Comparison of ENCODE assay signal across 21 mouse cellular contexts in the genomic region with DNA sequence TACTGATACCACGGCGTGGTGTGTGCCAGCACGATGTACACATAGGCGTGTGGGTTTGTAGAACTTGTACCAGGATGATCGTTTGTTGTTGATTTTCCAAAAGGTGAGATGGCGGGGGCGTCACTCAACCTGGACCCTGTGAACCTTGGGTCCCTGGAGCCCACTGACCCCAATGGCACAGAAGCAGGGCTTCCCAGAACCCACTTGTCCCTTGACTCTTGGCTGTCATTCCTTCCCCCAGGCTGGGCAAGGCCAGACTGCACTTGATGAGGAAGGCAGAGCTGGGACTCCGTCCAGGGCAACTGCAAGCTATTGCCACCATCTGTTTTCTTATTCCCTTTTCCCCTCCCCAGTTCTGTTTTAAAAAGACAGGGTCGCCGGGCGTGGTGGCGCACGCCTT. TPM values are rescaled to one million over a fixed set of nuclear protein-coding genes. Genes with fewer than 3 reads are reported as not detected.
A peak's percentile ranks its signal among the peaks of the same experiment; 100 is the strongest.
DNase-seq lines count a peak whose midpoint lies in the region; ATAC-seq and TF ChIP-seq lines count a peak whose summit lies in the region.
"Had no signal": no experiment of that assay in that cellular context is flagged by ENCODE, and none has a peak within 500 bp of the region (broad histone marks: within the 10 kb centered on the region; RNA-seq: fewer than 3 reads in every experiment).

No protein-coding gene starts in this region.

- H3K4me2 ChIP-seq in hindbrain, embryonic 13.5 days: no peak overlapping the region
- H3K4me2 ChIP-seq in hindbrain, embryonic 16.5 days (ENCODE audit: low read length): no peak overlapping the region
- no peak overlapping the region for H3K4me2 ChIP-seq in stomach, postnatal 0 days (replicated peaks; ENCODE audit: low read depth)
- H3K4me2 ChIP-seq: embryonic facial prominence, embryonic 15.5 days; hindbrain, embryonic 12.5 days; liver, embryonic 13.5 days; midbrain, embryonic 12.5 days had no signal

- no peak for DNase-seq in ES-E14 (ENCODE audit: low read depth, low spot score)
- DNase-seq in cerebellum, adult 2 months: peak; percentile 89 to 93
- peak; percentile 87 to 92 for DNase-seq in cerebellum, postnatal 25 days
- DNase-seq in stomach, postnatal 0 days (ENCODE audit: low spot score): no peak
- no peak for DNase-seq in frontal cortex, postnatal 25 days (ENCODE audit: low spot score in 2 of 2)
- DNase-seq: adrenal gland, postnatal 14 days; gastrocnemius, postnatal 10 days; kidney, adult 8-10 months; kidney, postnatal 10 days; liver, embryonic 13.5 days; lung, adult 2 months; retina, postnatal 1 day; right cerebral cortex, postnatal 25 days; spleen, adult 18-20 months; thymus, postnatal 14 days had no signal

- no peak overlapping the region for H3K27ac ChIP-seq in hindbrain, embryonic 13.5 days
- H3K27ac ChIP-seq in hindbrain, embryonic 16.5 days (ENCODE audit: low read depth, low read length): no peak overlapping the region
- no peak overlapping the region for H3K27ac ChIP-seq in ES-E14 (ENCODE audit: insufficient read depth, low read depth, low read length, poor library complexity, severe bottlenecking)
- peak overlapping the region; percentile 87 for H3K27ac ChIP-seq in cerebellum, adult 2 months (ENCODE audit: insufficient read depth, low read length)
- H3K27ac ChIP-seq in stomach, postnatal 0 days (replicated peaks): no peak overlapping the region
- H3K27ac ChIP-seq: embryonic facial prominence, embryonic 15.5 days; hindbrain, embryonic 12.5 days; midbrain, embryonic 12.5 days had no signal

- in situ Hi-C loops in ES-E14 (cut with MboI; ENCODE audit: low sequenced_read_pairs in 2 of 2, unreplicated experiment in 2 of 2): no loop called here

- WGBS in hindbrain, embryonic 13.5 days: 92% methylated on average over 13 of the region's 13 CpGs
- 90% methylated on average over 13 of the region's 13 CpGs for WGBS in hindbrain, embryonic 16.5 days
- WGBS in cerebellum, adult 2 months: 17% methylated on average over 13 of the region's 13 CpGs
- WGBS in stomach, postnatal 0 days: 82% methylated on average over 13 of the region's 13 CpGs

- no peak for TF ChIP-seq EP300 in stomach, postnatal 0 days (optimal IDR thresholded peaks at IDR 0.05)

- ATAC-seq in hindbrain, embryonic 13.5 days (ENCODE audit: low FRiP score): no peak
- ATAC-seq in hindbrain, embryonic 16.5 days: no peak
- ATAC-seq in stomach, postnatal 0 days (ENCODE audit: low FRiP score, low TSS enrichment): no peak
- ATAC-seq: forebrain, embryonic 14.5 days had no signal

- TF ChIP-seq POLR2A in cerebellum, adult 2 months (IDR thresholded peaks at IDR 0.05; ENCODE audit: borderline replicate concordance, insufficient read depth, low read length): no peak

- peaks cover 29% of the 10 kb centered on the region for H3K27me3 ChIP-seq in hindbrain, embryonic 13.5 days
- H3K27me3 ChIP-seq in hindbrain, embryonic 16.5 days (replicated peaks; ENCODE audit: control insufficient read depth, insufficient read depth, low read length): no peaks in the 10 kb centered on the region
- no peaks in the 10 kb centered on the region for H3K27me3 ChIP-seq in cerebellum, adult 2 months (ENCODE audit: control insufficient read depth, insufficient read depth, low read length)
- no peaks in the 10 kb centered on the region for H3K27me3 ChIP-seq in stomach, postnatal 0 days (ENCODE audit: control insufficient read depth, insufficient read depth, low read length)

- no peaks in the 10 kb centered on the region for H3K9me3 ChIP-seq in hindbrain, embryonic 13.5 days
- no peaks in the 10 kb centered on the region; the same call in 1 of the 2 replicates for H3K9me3 ChIP-seq in hindbrain, embryonic 16.5 days (ENCODE audit: control insufficient read depth, low read length)
- H3K9me3 ChIP-seq in ES-E14 (ENCODE audit: control insufficient read depth, insufficient read depth, low read depth, low read length): no peaks in the 10 kb centered on the region
- no peaks in the 10 kb centered on the region for H3K9me3 ChIP-seq in stomach, postnatal 0 days (ENCODE audit: control insufficient read depth, low read length)
- H3K9me3 ChIP-seq: embryonic facial prominence, embryonic 15.5 days; hindbrain, embryonic 12.5 days; liver, embryonic 13.5 days; midbrain, embryonic 12.5 days had no signal

- no peaks in the 10 kb centered on the region for H3K36me3 ChIP-seq in hindbrain, embryonic 13.5 days
- no peaks in the 10 kb centered on the region for H3K36me3 ChIP-seq in hindbrain, embryonic 16.5 days (ENCODE audit: control insufficient read depth, insufficient read depth, low read length)
- H3K36me3 ChIP-seq in ES-E14 (ENCODE audit: control insufficient read depth, insufficient read depth, low read length, poor library complexity, severe bottlenecking): no peaks in the 10 kb centered on the region; the same call in 1 of the 2 replicates
- H3K36me3 ChIP-seq in stomach, postnatal 0 days (ENCODE audit: control insufficient read depth, insufficient read depth, low read length): no peaks in the 10 kb centered on the region
- H3K36me3 ChIP-seq: embryonic facial prominence, embryonic 15.5 days; hindbrain, embryonic 12.5 days; liver, embryonic 13.5 days; midbrain, embryonic 12.5 days had no signal

- H3K9ac ChIP-seq in hindbrain, embryonic 13.5 days: peak overlapping the region; percentile 24; the same call in 1 of the 2 replicates
- H3K9ac ChIP-seq in hindbrain, embryonic 16.5 days (ENCODE audit: low read depth, low read length): no peak overlapping the region
- H3K9ac ChIP-seq in ES-E14 (ENCODE audit: insufficient read depth, low read depth, low read length, poor library complexity, severe bottlenecking): peak overlapping the region; percentile 26; the same call in 1 of the 2 replicates
- H3K9ac ChIP-seq in stomach, postnatal 0 days (ENCODE audit: low read length): no peak overlapping the region
- H3K9ac ChIP-seq: embryonic facial prominence, embryonic 15.5 days; hindbrain, embryonic 12.5 days; liver, embryonic 13.5 days; midbrain, embryonic 12.5 days had no signal

- no peak for TF ChIP-seq CTCF in cerebellum, adult 2 months (IDR thresholded peaks at IDR 0.05; ENCODE audit: borderline replicate concordance, insufficient read depth, low read depth, low read length)
- TF ChIP-seq CTCF in stomach, postnatal 0 days (IDR thresholded peaks at IDR 0.05; ENCODE audit: low read depth): no peak

- peaks cover 51% of the 10 kb centered on the region for H3K4me1 ChIP-seq in hindbrain, embryonic 13.5 days (replicated peaks)
- H3K4me1 ChIP-seq in hindbrain, embryonic 16.5 days (ENCODE audit: control insufficient read depth, insufficient read depth, low read depth, low read length): peaks cover 35% of the 10 kb centered on the region
- H3K4me1 ChIP-seq in ES-E14 (ENCODE audit: control insufficient read depth in 2 of 2, insufficient read depth in 2 of 2, low read length in 2 of 2, poor library complexity in 1 of 2): peaks cover 17 to 50% of the 10 kb centered on the region in 2 experiments
- peaks cover 52% of the 10 kb centered on the region for H3K4me1 ChIP-seq in cerebellum, adult 2 months (ENCODE audit: control insufficient read depth, insufficient read depth, low read length)
- peaks cover 11% of the 10 kb centered on the region; the same call in 1 of the 2 replicates for H3K4me1 ChIP-seq in stomach, postnatal 0 days (replicated peaks; ENCODE audit: control insufficient read depth, insufficient read depth)

- H3K4me3 ChIP-seq in hindbrain, embryonic 13.5 days: no peak overlapping the region
- H3K4me3 ChIP-seq in hindbrain, embryonic 16.5 days (ENCODE audit: low read length): no peak overlapping the region
- peak overlapping the region in 1 of 2 experiments; percentile 45; a peak in 2 of 4 replicates for H3K4me3 ChIP-seq in ES-E14 (ENCODE audit: insufficient read depth in 1 of 2, low read depth in 1 of 2, low read length in 2 of 2, poor library complexity in 1 of 2, severe bottlenecking in 1 of 2)
- H3K4me3 ChIP-seq in cerebellum, adult 2 months (replicated peaks; ENCODE audit: insufficient read depth, low read depth, low read length): peak overlapping the region; percentile 36
- H3K4me3 ChIP-seq in stomach, postnatal 0 days (ENCODE audit: low read depth, low read length): no peak overlapping the region
- H3K4me3 ChIP-seq: embryonic facial prominence, embryonic 15.5 days; hindbrain, embryonic 12.5 days; liver, embryonic 13.5 days; midbrain, embryonic 12.5 days had no signal

TF ChIP-seq in ES-E14, 5 proteins besides CTCF, POLR2A, EP300 and RAD21:
- TF ChIP-seq MAFK (IDR thresholded peaks at IDR 0.05; ENCODE audit: insufficient read depth, low read depth, low read length) (no peak), ZNF384 (IDR thresholded peaks at IDR 0.05; ENCODE audit: low read depth, low read length) (no peak), HCFC1 (IDR thresholded peaks at IDR 0.05; ENCODE audit: borderline replicate concordance, insufficient read depth, low read length) (no peak), CHD2 (IDR thresholded peaks at IDR 0.05; ENCODE audit: low read depth, low read length) (no peak), ZC3H11A (IDR thresholded peaks at IDR 0.05; ENCODE audit: borderline replicate concordance, low read depth, low read length) (no peak)
TF ChIP-seq in ES-E14: peak in this region for 0.

RNA-seq across cellular contexts. Expression of a gene that starts 2.5 kb away (rescaled TPM):
- polyA plus RNA-seq in hindbrain, embryonic 13.5 days (2015; fragmentation: Nextera tagmentation; extraction: Ambion mirVana): 613 and 622 TPM in 2 replicates
- 523 and 556 TPM in 2 replicates for polyA plus RNA-seq in hindbrain, embryonic 16.5 days (2015; fragmentation: Nextera tagmentation; extraction: Ambion mirVana)
- total RNA-seq in ES-E14 (2012; rRNA removed): 1,661 and 1,803 TPM in 2 replicates
- 678 and 692 TPM in 2 replicates for polyA plus RNA-seq in cerebellum, adult 2 months (2012; rRNA removed)
- 706 and 736 TPM in 2 replicates for polyA plus RNA-seq in stomach, postnatal 0 days (2015; fragmentation: Nextera tagmentation; extraction: Ambion mirVana)

RNA-seq across cellular contexts. Expression of a gene that starts 3.1 kb away (rescaled TPM):
- 27.9 and 28.3 TPM in 2 replicates for polyA plus RNA-seq in hindbrain, embryonic 13.5 days (2015; fragmentation: Nextera tagmentation; extraction: Ambion mirVana)
- polyA plus RNA-seq in hindbrain, embryonic 16.5 days (2015; fragmentation: Nextera tagmentation; extraction: Ambion mirVana): 78.6 and 80.3 TPM in 2 replicates
- 78.8 and 105 TPM in 2 replicates for total RNA-seq in ES-E14 (2012; rRNA removed)
- 448 and 455 TPM in 2 replicates for polyA plus RNA-seq in cerebellum, adult 2 months (2012; rRNA removed)
- 53.7 TPM in 2 replicates for polyA plus RNA-seq in stomach, postnatal 0 days (2015; fragmentation: Nextera tagmentation; extraction: Ambion mirVana)

RNA-seq across cellular contexts. Expression of a gene that starts 38.7 kb away (rescaled TPM):
- 38.3 and 41.2 TPM in 2 replicates for polyA plus RNA-seq in hindbrain, embryonic 13.5 days (2015; fragmentation: Nextera tagmentation; extraction: Ambion mirVana)
- 37.1 and 39.9 TPM in 2 replicates for polyA plus RNA-seq in hindbrain, embryonic 16.5 days (2015; fragmentation: Nextera tagmentation; extraction: Ambion mirVana)
- 16.6 and 24.3 TPM in 2 replicates for total RNA-seq in ES-E14 (2012; rRNA removed)
- 50.0 and 50.2 TPM in 2 replicates for polyA plus RNA-seq in cerebellum, adult 2 months (2012; rRNA removed)
- polyA plus RNA-seq in stomach, postnatal 0 days (2015; fragmentation: Nextera tagmentation; extraction: Ambion mirVana): 16.3 and 16.5 TPM in 2 replicates

Comparison
In these comparisons a context has a peak if more than half of its experiments do, and no peak if none do; other contexts are left out.
1. H3K9ac ChIP-seq: peak in hindbrain, embryonic 13.5 days (single experiment) and ES-E14 (single experiment); none in hindbrain, embryonic 16.5 days (single experiment) and stomach, postnatal 0 days (single experiment).
2. DNase-seq: peak in cerebellum, adult 2 months (2 of 2) and cerebellum, postnatal 25 days (2 of 2); none in ES-E14 (single experiment), stomach, postnatal 0 days (single experiment) and frontal cortex, postnatal 25 days (0 of 2).